18 mouse cellular contexts compared by ENCODE assay signal in the genomic region with DNA sequence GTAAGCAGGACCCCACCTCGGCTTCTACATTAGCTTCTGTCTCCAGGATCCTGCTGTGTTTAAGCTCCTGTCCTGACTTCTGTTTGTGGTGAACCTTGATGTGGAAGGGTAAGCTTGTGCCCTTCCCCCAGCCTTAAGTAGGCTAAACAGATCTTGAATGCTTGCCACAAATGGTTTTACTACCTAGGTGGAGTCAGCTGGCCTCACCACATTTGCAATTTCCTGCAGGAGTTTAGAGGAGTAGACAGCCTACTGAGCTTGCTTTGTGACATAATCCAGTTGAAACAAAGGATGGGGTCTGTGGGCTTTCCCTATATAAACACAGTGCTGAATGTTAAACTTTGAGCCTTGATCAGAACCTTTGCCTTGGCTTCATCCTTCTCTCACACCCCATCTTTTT.
A peak's percentile ranks its signal among the peaks of the same experiment; 100 is the strongest.
DNase-seq lines count a peak whose midpoint lies in the region; ATAC-seq and TF ChIP-seq lines count a peak whose summit lies in the region.
"Had no signal": no experiment of that assay in that cellular context is flagged by ENCODE, and none has a peak within 500 bp of the region (broad histone marks: within the 10 kb centered on the region; RNA-seq: fewer than 3 reads in every experiment).

No protein-coding gene starts in this region.

- no peak overlapping the region for H3K4me3 ChIP-seq in ES-E14 (ENCODE audit: insufficient read depth in 1 of 2, low read depth in 1 of 2, low read length in 2 of 2, poor library complexity in 1 of 2, severe bottlenecking in 1 of 2)
- H3K4me3 ChIP-seq: embryonic facial prominence, embryonic 15.5 days; limb, embryonic 13.5 days; megakaryocyte, embryonic 14.5 days; stomach, embryonic 15.5 days had no signal

- no peaks in the 10 kb centered on the region for H3K9me3 ChIP-seq in ES-E14 (ENCODE audit: control insufficient read depth, insufficient read depth, low read depth, low read length)
- H3K9me3 ChIP-seq: embryonic facial prominence, embryonic 15.5 days; limb, embryonic 13.5 days; megakaryocyte, embryonic 14.5 days; stomach, embryonic 15.5 days had no signal

- H3K27ac ChIP-seq in ES-E14 (ENCODE audit: insufficient read depth, low read depth, low read length, poor library complexity, severe bottlenecking) = no peak overlapping the region
- H3K27ac ChIP-seq: embryonic facial prominence, embryonic 15.5 days; limb, embryonic 13.5 days; stomach, embryonic 15.5 days had no signal

- peaks cover 3 to 22% of the 10 kb centered on the region in 2 experiments for H3K4me1 ChIP-seq in ES-E14 (ENCODE audit: control insufficient read depth in 2 of 2, insufficient read depth in 2 of 2, low read length in 2 of 2, poor library complexity in 1 of 2)
- H3K4me1 ChIP-seq: embryonic facial prominence, embryonic 15.5 days; stomach, embryonic 15.5 days had no signal

- peak; percentile 72 for DNase-seq in heart, adult 11 months
- DNase-seq in heart, adult 8-10 months (ENCODE audit: low spot score) = no peak
- peak; percentile 73 for DNase-seq in ES-E14 (ENCODE audit: low read depth, low spot score)
- peak; percentile 86 for DNase-seq in thymus, postnatal 0 days (ENCODE audit: low spot score)
- DNase-seq in left cerebral cortex, adult 8-10 months (ENCODE audit: low spot score in 2 of 2) = no peak
- no peak for DNase-seq in left cerebral cortex, postnatal 36 days (ENCODE audit: low spot score in 2 of 2)
- DNase-seq in urinary bladder, adult 18-20 months (ENCODE audit: low spot score in 2 of 2) = no peak
- DNase-seq: adrenal gland, postnatal 14 days; gastrocnemius, postnatal 14 days; heart, postnatal 14 days; lung, adult 2 months; right cerebral cortex, postnatal 25 days had no signal

- in situ Hi-C loops in ES-E14 (cut with MboI; ENCODE audit: low sequenced_read_pairs in 2 of 2, unreplicated experiment in 2 of 2) = no loop called here

- H3K9ac ChIP-seq in ES-E14 (ENCODE audit: insufficient read depth, low read depth, low read length, poor library complexity, severe bottlenecking) = no peak overlapping the region
- H3K9ac ChIP-seq: embryonic facial prominence, embryonic 15.5 days; limb, embryonic 13.5 days; stomach, embryonic 15.5 days had no signal

- no peaks in the 10 kb centered on the region for H3K36me3 ChIP-seq in ES-E14 (ENCODE audit: control insufficient read depth, insufficient read depth, low read length, poor library complexity, severe bottlenecking)
- H3K36me3 ChIP-seq: embryonic facial prominence, embryonic 15.5 days; limb, embryonic 13.5 days; stomach, embryonic 15.5 days had no signal

- intact Hi-C loops in left cerebral cortex, postnatal 36 days (cut with DNase I) = no loop called here

- ATAC-seq in inflammation-experienced regulatory T-cells, adult 6 months = peak; percentile 71
- ATAC-seq: forebrain, embryonic 16.5 days had no signal

TF ChIP-seq in ES-E14, 5 proteins besides CTCF, POLR2A, EP300 and RAD21:
- TF ChIP-seq MAFK (IDR thresholded peaks at IDR 0.05; ENCODE audit: insufficient read depth, low read depth, low read length) (no peak), CHD2 (IDR thresholded peaks at IDR 0.05; ENCODE audit: low read depth, low read length) (peak; percentile 52; the same call in 1 of the 2 replicates)
TF ChIP-seq in ES-E14: peak in this region for 1.

Comparison
In these comparisons a context has a peak if more than half of its experiments do, and no peak if none do; other contexts are left out.
1. DNase-seq: peak in heart, adult 11 months (single experiment), ES-E14 (single experiment) and thymus, postnatal 0 days (single experiment); none in heart, adult 8-10 months (single experiment), left cerebral cortex, adult 8-10 months (0 of 2), left cerebral cortex, postnatal 36 days (0 of 2) and urinary bladder, adult 18-20 months (0 of 2).